Mouse (Mus musculus) limb, embryonic 14.5 days (tissue): ENCODE results near the gene Gm20838. TPM values are rescaled to one million over a fixed set of nuclear protein-coding genes. Genes with fewer than 3 reads are reported as not detected.
"Not testable (repeated sequence)": the region's sequence is repeated elsewhere in the genome, so short reads cannot be mapped to it uniquely, and the experiment has no call there.

Experiments
- ATAC-seq: fragments of 200-750 bp; cut with Nextera tagmentation; 2 replicates; pipeline ENCODE4 v1.8.0; 2017; ENCODE audit warnings: low read depth, moderate number of reproducible peaks, moderate TSS enrichment; ENCODE audit not compliant: low FRiP score
- DNase-seq: peaks from one replicate; pipeline ENCODE4 v3.0.0-alpha.2; 2015; ENCODE audit warnings: low spot score
- H3K27ac ChIP-seq: fragments of 300-500 bp; sonication (generic); replicated peaks from 2 replicates; pipeline ENCODE4 v1.5.1; 2014; ENCODE audit warnings: low read depth, mild to moderate bottlenecking, low read length, moderate library complexity, mixed read lengths
- H3K27me3 ChIP-seq: fragments of 300-500 bp; sonication (generic); 2 replicates; pipeline ENCODE4 v1.6.1; 2014; ENCODE audit warnings: low read length, mixed read lengths; ENCODE audit not compliant: control insufficient read depth, insufficient read depth
- H3K36me3 ChIP-seq: fragments of 300-500 bp; sonication (generic); 2 replicates; pipeline ENCODE4 v1.6.1; 2014; ENCODE audit warnings: mild to moderate bottlenecking, low read length, moderate library complexity, mixed read lengths; ENCODE audit not compliant: control insufficient read depth, insufficient read depth
- H3K4me1 ChIP-seq: fragments of 300-500 bp; sonication (generic); 2 replicates; pipeline ENCODE4 v1.6.1; 2014; ENCODE audit warnings: antibody characterized with exemption, low read length, mixed read lengths; ENCODE audit not compliant: control insufficient read depth, insufficient read depth
- H3K4me2 ChIP-seq: fragments of 300-500 bp; sonication (generic); replicated peaks from 2 replicates; pipeline ENCODE4 v1.6.1; 2014; ENCODE audit warnings: low read depth, mild to moderate bottlenecking, low read length, moderate library complexity; ENCODE audit not compliant: severe bottlenecking
- H3K4me3 ChIP-seq: fragments of 300-500 bp; sonication (generic); replicated peaks from 2 replicates; pipeline ENCODE4 v1.5.1; 2014; ENCODE audit warnings: low read length
- H3K9ac ChIP-seq: fragments of 300-500 bp; sonication (generic); 2 replicates; pipeline ENCODE4 v1.6.1; 2014; ENCODE audit warnings: mild to moderate bottlenecking, low read depth, low read length, moderate library complexity; ENCODE audit not compliant: severe bottlenecking
- H3K9me3 ChIP-seq: fragments of 300-500 bp; sonication (generic); 2 replicates; pipeline ENCODE4 v1.6.1; 2016; ENCODE audit warnings: low read length; ENCODE audit not compliant: control insufficient read depth
- WGBS: fragments of 180-500 bp; shearing (Covaris S2); extraction: QIAGEN DNeasy Blood & Tissue Kit; methylation state at CpG from one replicate; pipeline ENCODE4 v1.1.7; 2014; 5-methylcytosine and 5-hydroxymethylcytosine counted together
- polyA plus RNA-seq, 2 experiments: library from polyadenylated mRNA; depleted of rRNA in 1 of 2; stranded (reverse) in 1 of 2; unstranded in 1 of 2; fragments of >200 nt; fragmentation: Nextera tagmentation in 1 of 2; extraction: Ambion mirVana in 1 of 2; gene quantifications; 2 replicates each; pipeline versions ENCODE4 v1.2.1 to v1.2.3; 2012 to 2014

Gm20838 gene
- polyA plus RNA-seq (2012; rRNA removed) (not detected in 2 replicates), polyA plus RNA-seq (2014; fragmentation: Nextera tagmentation; extraction: Ambion mirVana) (not detected in 2 replicates)

DNA sequence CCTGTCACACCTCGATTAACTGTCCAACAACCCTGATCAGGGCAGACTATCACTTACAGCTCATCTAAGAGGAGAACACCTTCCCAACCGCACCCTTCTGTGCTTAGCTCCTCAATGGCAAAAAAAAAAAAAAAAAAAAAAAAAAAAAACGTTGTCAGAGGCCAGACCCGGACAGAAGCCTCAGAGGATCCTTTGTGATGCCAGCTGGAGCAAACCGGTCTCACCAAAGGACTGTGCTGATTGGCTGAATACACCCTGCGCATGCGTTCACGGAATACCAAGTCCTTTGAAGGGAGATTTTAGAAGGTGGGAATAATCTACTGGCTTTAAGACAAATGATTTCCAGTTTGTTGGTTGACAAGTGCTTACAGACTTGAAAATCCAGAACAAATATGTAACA is at the start of gene Gm20838:
TSS of gene Gm20838 (minus strand) at position 101 of the 400 bp plus-strand sequence.
- H3K9ac ChIP-seq, H3K4me1 ChIP-seq, H3K27me3 ChIP-seq, H3K4me3 ChIP-seq, H3K4me2 ChIP-seq, H3K9me3 ChIP-seq, H3K27ac ChIP-seq, ATAC-seq, H3K36me3 ChIP-seq, DNase-seq: not testable (repeated sequence)
- WGBS = no CpG with 5 or more reads among the region's 8 CpGs
